Mouse (Mus musculus): ENCODE data around the gene Mfsd9. TPM values are rescaled to one million over a fixed set of nuclear protein-coding genes. Genes with fewer than 3 reads are reported as not detected.

Gene Mfsd9
- polyA plus RNA-seq, 1 experiment = 1.4 TPM

DNA sequence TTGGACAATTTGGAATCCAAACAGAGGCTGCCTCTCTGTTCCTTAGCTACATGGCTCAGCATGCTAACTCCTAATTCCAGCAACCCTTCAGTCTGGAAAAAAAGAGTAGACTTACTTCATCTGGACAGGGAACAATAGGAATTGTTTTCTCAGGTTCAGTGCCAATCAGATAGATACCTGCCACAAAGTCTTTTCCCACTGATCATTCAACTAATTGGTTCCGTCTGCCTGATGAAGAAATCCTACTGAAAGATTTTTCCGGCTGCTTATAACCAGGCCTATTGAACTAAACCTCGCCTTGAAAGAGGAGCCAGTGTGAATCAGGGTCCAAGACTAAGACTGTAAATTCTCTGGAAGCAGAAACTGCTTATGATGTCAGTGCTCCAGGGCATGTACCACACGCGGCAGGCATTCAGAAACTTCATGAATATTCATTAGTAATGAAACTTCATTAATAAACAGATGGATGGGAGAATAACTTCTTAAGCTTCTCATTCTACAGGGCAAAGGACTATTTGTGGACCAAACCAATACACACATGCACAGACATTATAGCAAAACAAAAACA, 737 bp downstream of the Mfsd9 start:
- no peak overlapping the region for H3K9ac ChIP-seq (ENCODE audit: low read depth, poor library complexity, severe bottlenecking)
- no peaks in the 10 kb centered on the region for H3K4me1 ChIP-seq (ENCODE audit: control insufficient read depth, insufficient read depth, low read length)

DNA sequence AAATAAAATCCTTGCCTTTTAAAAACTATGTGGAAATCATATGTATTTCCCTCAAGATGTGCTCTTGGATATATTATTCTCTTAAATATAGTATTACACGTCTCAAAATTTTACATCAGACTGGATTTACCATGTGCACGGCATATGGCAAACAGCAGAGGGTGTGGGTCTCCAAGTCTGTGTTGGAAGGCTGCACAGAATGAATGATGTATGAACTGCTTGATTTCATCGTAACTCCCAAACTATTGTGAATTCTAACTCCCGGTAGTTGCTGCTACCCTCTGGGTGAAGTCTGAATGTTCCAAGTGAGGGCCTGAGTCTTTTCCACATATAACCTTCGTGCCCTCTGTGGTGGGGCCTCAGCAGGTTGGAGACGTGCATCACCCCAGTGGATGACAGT, 1.5 kb downstream of the Mfsd9 start:
- Histone ChIP-seq H3K27ac (ENCODE audit: insufficient read depth, low read length) (no peak overlapping the region), H3K4me3 (ENCODE audit: low read depth, low read length) (no peak overlapping the region), H3K4me1 (ENCODE audit: control insufficient read depth, insufficient read depth, low read length) (no peaks in the 10 kb centered on the region), H3K27me3 (ENCODE audit: control insufficient read depth, insufficient read depth, low read length, poor library complexity, severe bottlenecking) (no peaks in the 10 kb centered on the region), H3K36me3 (ENCODE audit: control insufficient read depth, insufficient read depth, low read length, poor library complexity, severe bottlenecking) (no peaks in the 10 kb centered on the region), H3K9me3 (replicated peaks; ENCODE audit: control insufficient read depth, insufficient read depth, low read length, poor library complexity, severe bottlenecking) (no peaks in the 10 kb centered on the region), H3K9ac (ENCODE audit: low read depth, poor library complexity, severe bottlenecking) (no peak overlapping the region)
- TF ChIP-seq CTCF (IDR thresholded peaks at IDR 0.05; ENCODE audit: low read depth, low read length) (no peak), POLR2A (IDR thresholded peaks at IDR 0.05; ENCODE audit: insufficient read depth, low read length) (no peak), EP300 (IDR thresholded peaks at IDR 0.05; ENCODE audit: insufficient read depth, low read depth, low read length) (no peak)

More for the DNA sequence above, 737 bp downstream of the Mfsd9 start:
- Histone ChIP-seq H3K27ac (ENCODE audit: insufficient read depth, low read length) (no peak overlapping the region), H3K27me3 (ENCODE audit: control insufficient read depth, insufficient read depth, low read length, poor library complexity, severe bottlenecking) (no peaks in the 10 kb centered on the region), H3K4me3 (ENCODE audit: low read depth, low read length) (peak overlapping the region; percentile 65; the same call in 1 of the 2 replicates), H3K9me3 (replicated peaks; ENCODE audit: control insufficient read depth, insufficient read depth, low read length, poor library complexity, severe bottlenecking) (no peaks in the 10 kb centered on the region), H3K36me3 (ENCODE audit: control insufficient read depth, insufficient read depth, low read length, poor library complexity, severe bottlenecking) (no peaks in the 10 kb centered on the region)
- TF ChIP-seq POLR2A (IDR thresholded peaks at IDR 0.05; ENCODE audit: insufficient read depth, low read length) (no peak), CTCF (IDR thresholded peaks at IDR 0.05; ENCODE audit: low read depth, low read length) (no peak), EP300 (IDR thresholded peaks at IDR 0.05; ENCODE audit: insufficient read depth, low read depth, low read length) (no peak)

DNA sequence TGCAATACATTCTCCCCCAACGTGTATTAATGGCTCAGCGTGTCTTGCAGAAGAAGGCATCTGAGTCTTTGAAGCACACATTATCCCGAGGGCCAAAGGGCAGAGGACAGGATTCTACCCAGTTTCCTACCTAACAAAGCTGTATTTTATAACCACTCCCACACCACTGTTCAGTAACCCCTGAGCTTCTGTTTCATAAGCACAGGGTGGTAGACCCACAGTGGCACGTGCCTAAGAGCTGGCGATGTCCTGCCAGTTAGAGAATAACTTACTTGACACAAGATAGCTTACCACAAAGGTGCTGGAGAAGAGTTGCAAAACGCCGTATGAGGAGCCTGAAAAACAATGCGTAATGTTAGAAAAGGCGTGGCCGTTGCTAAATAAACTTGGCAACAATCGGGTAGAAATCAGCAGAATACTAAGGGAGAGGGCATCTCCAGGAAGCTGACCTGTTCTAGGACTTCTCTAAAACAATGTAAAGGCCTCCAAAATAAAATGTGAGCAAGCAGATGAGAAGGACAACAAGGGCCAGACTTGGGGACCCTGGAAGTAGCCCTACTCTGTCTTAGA, 4.5 kb downstream of the Mfsd9 start:
- Histone ChIP-seq H3K9me3 (replicated peaks; ENCODE audit: control insufficient read depth, insufficient read depth, low read length, poor library complexity, severe bottlenecking) (no peaks in the 10 kb centered on the region), H3K4me3 (ENCODE audit: low read depth, low read length) (no peak overlapping the region), H3K27me3 (ENCODE audit: control insufficient read depth, insufficient read depth, low read length, poor library complexity, severe bottlenecking) (no peaks in the 10 kb centered on the region), H3K27ac (ENCODE audit: insufficient read depth, low read length) (no peak overlapping the region), H3K36me3 (ENCODE audit: control insufficient read depth, insufficient read depth, low read length, poor library complexity, severe bottlenecking) (no peaks in the 10 kb centered on the region), H3K4me1 (ENCODE audit: control insufficient read depth, insufficient read depth, low read length) (no peaks in the 10 kb centered on the region), H3K9ac (ENCODE audit: low read depth, poor library complexity, severe bottlenecking) (no peak overlapping the region)
- TF ChIP-seq POLR2A (IDR thresholded peaks at IDR 0.05; ENCODE audit: insufficient read depth, low read length) (no peak), EP300 (IDR thresholded peaks at IDR 0.05; ENCODE audit: insufficient read depth, low read depth, low read length) (no peak), CTCF (IDR thresholded peaks at IDR 0.05; ENCODE audit: low read depth, low read length) (no peak)

DNA sequence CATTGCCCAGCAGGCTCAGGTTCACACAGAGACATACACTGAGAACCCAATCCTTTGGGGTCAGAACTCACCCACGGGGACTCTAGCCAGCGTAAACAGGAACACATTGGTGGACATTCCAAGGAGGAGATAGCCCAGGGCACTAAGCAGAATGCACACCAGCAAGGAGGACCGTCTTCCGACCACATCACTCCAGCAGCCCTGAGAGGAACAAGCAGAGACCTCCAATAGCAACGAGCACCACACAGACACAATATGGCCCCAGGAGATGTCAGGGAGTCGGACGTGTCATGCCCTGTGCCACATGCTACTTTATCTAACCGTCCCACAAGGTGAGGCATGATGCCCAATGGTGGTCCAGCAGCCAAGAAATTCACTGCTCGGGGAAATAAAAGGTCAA, 6.2 kb downstream of the Mfsd9 start:
- Histone ChIP-seq H3K27ac (ENCODE audit: insufficient read depth, low read length) (no peak overlapping the region), H3K4me1 (ENCODE audit: control insufficient read depth, insufficient read depth, low read length) (no peaks in the 10 kb centered on the region), H3K4me3 (ENCODE audit: low read depth, low read length) (no peak overlapping the region), H3K9me3 (replicated peaks; ENCODE audit: control insufficient read depth, insufficient read depth, low read length, poor library complexity, severe bottlenecking) (no peaks in the 10 kb centered on the region), H3K9ac (ENCODE audit: low read depth, poor library complexity, severe bottlenecking) (no peak overlapping the region), H3K27me3 (ENCODE audit: control insufficient read depth, insufficient read depth, low read length, poor library complexity, severe bottlenecking) (no peaks in the 10 kb centered on the region), H3K36me3 (ENCODE audit: control insufficient read depth, insufficient read depth, low read length, poor library complexity, severe bottlenecking) (no peaks in the 10 kb centered on the region)
- no peak for TF ChIP-seq EP300 (IDR thresholded peaks at IDR 0.05; ENCODE audit: insufficient read depth, low read depth, low read length)
- TF ChIP-seq POLR2A (IDR thresholded peaks at IDR 0.05; ENCODE audit: insufficient read depth, low read length) = no peak
- TF ChIP-seq CTCF (IDR thresholded peaks at IDR 0.05; ENCODE audit: low read depth, low read length) = no peak

DNA sequence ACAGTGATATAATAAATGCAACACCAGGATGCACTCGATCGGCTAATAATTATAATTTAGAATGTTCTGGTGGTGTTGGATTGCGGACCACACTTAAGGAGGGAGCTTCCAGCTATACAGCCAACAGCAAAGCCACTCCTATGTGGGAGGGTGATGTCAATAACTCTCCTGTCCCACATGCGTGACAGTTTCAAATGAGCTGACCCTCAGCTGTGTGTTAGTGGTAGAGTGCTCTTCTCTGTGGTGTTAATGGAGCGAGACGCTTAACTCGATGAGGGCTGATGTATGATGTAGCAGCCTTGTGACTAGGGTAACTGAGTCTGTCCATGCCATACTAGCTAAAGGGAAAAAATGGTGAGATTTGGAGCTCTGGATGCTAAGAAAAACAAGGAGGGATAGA, 7.0 kb downstream of the Mfsd9 start:
- no peaks in the 10 kb centered on the region for H3K4me1 ChIP-seq (ENCODE audit: control insufficient read depth, insufficient read depth, low read length)
- H3K27ac ChIP-seq (ENCODE audit: insufficient read depth, low read length) = no peak overlapping the region
- no peak overlapping the region for H3K4me3 ChIP-seq (ENCODE audit: low read depth, low read length)
- no peaks in the 10 kb centered on the region for H3K27me3 ChIP-seq (ENCODE audit: control insufficient read depth, insufficient read depth, low read length, poor library complexity, severe bottlenecking)
- TF ChIP-seq CTCF (IDR thresholded peaks at IDR 0.05; ENCODE audit: low read depth, low read length) (no peak), POLR2A (IDR thresholded peaks at IDR 0.05; ENCODE audit: insufficient read depth, low read length) (no peak), EP300 (IDR thresholded peaks at IDR 0.05; ENCODE audit: insufficient read depth, low read depth, low read length) (no peak)
- H3K36me3 ChIP-seq (ENCODE audit: control insufficient read depth, insufficient read depth, low read length, poor library complexity, severe bottlenecking) = no peaks in the 10 kb centered on the region
- H3K9ac ChIP-seq (ENCODE audit: low read depth, poor library complexity, severe bottlenecking) = no peak overlapping the region
- H3K9me3 ChIP-seq (replicated peaks; ENCODE audit: control insufficient read depth, insufficient read depth, low read length, poor library complexity, severe bottlenecking) = no peaks in the 10 kb centered on the region

GRCm38 (mm10) chr1:40776763-40777162, 13.7 kb downstream of the Mfsd9 start:
- no peaks in the 10 kb centered on the region for H3K4me1 ChIP-seq (ENCODE audit: control insufficient read depth, insufficient read depth, low read length)
- TF ChIP-seq POLR2A (IDR thresholded peaks at IDR 0.05; ENCODE audit: insufficient read depth, low read length) (no peak), EP300 (IDR thresholded peaks at IDR 0.05; ENCODE audit: insufficient read depth, low read depth, low read length) (no peak), CTCF (IDR thresholded peaks at IDR 0.05; ENCODE audit: low read depth, low read length) (no peak)
- H3K27me3 ChIP-seq (ENCODE audit: control insufficient read depth, insufficient read depth, low read length, poor library complexity, severe bottlenecking) = no peaks in the 10 kb centered on the region
- no peak overlapping the region for H3K4me3 ChIP-seq (ENCODE audit: low read depth, low read length)
- no peak overlapping the region for H3K9ac ChIP-seq (ENCODE audit: low read depth, poor library complexity, severe bottlenecking)
- no peak overlapping the region for H3K27ac ChIP-seq (ENCODE audit: insufficient read depth, low read length)
- H3K36me3 ChIP-seq (ENCODE audit: control insufficient read depth, insufficient read depth, low read length, poor library complexity, severe bottlenecking) = no peaks in the 10 kb centered on the region
- no peaks in the 10 kb centered on the region; the same call in 1 of the 2 replicates for H3K9me3 ChIP-seq (replicated peaks; ENCODE audit: control insufficient read depth, insufficient read depth, low read length, poor library complexity, severe bottlenecking)

Measured in ES-Bruce4 (cell line).